Mouse (Mus musculus): ENCODE results near the gene Senp8. TPM values are rescaled to one million over a fixed set of nuclear protein-coding genes. Genes with fewer than 3 reads are reported as not detected.
"Not testable (repeated sequence)": the region's sequence is repeated elsewhere in the genome, so short reads cannot be mapped to it uniquely, and the experiment has no call there.

Senp8 gene
- 8.6 and 9.2 TPM in 2 replicates for polyA plus RNA-seq (2015; fragmentation: Nextera tagmentation; extraction: Ambion mirVana)

GRCm38 (mm10) chr9:59750267-59751065 is at the start of gene Senp8, which contains the start of gene Myo9a:
Senp8 (minus strand) TSS chr9:59750710.
Myo9a (plus strand) TSS chr9:59750896.
- Histone ChIP-seq H3K27ac (peak within 1 kb of the TSS; percentile 98), H3K4me3 (replicated peaks; ENCODE audit: low read depth, low read length) (peak within 1 kb of the TSS; percentile 83), H3K9me3 (replicated peaks; ENCODE audit: low read length) (no peaks in the 10 kb centered on the region), H3K27me3 (ENCODE audit: insufficient read depth, low read length) (no peaks in the 10 kb centered on the region), H3K4me1 (replicated peaks; ENCODE audit: insufficient read depth, low read length) (no peaks in the 10 kb centered on the region), H3K36me3 (ENCODE audit: insufficient read depth, low read length) (no peaks in the 10 kb centered on the region), H3K4me2 (ENCODE audit: low read length) (peak within 1 kb of the TSS; percentile 75), H3K9ac (ENCODE audit: low read depth, low read length) (peak within 1 kb of the TSS; percentile 89)
- ATAC-seq (replicated peaks; ENCODE audit: low FRiP score, low read depth), result peak; percentile 95
- 1% methylated on average over 48 of the region's 59 CpGs for WGBS
- TF ChIP-seq CTCF (IDR thresholded peaks at IDR 0.05; ENCODE audit: low read depth), result peak; percentile 30; the same call in 1 of the 2 replicates
- DNase-seq (ENCODE audit: low spot score), result peak; percentile 99

- H3K9ac ChIP-seq (ENCODE audit: low read depth, low read length); H3K4me1 ChIP-seq (replicated peaks; ENCODE audit: insufficient read depth, low read length); DNase-seq (ENCODE audit: low spot score); H3K27ac ChIP-seq; H3K36me3 ChIP-seq (ENCODE audit: insufficient read depth, low read length); H3K4me2 ChIP-seq (ENCODE audit: low read length); H3K9me3 ChIP-seq (replicated peaks; ENCODE audit: low read length); H3K27me3 ChIP-seq (ENCODE audit: insufficient read depth, low read length); H3K4me3 ChIP-seq (replicated peaks; ENCODE audit: low read depth, low read length); ATAC-seq (replicated peaks; ENCODE audit: low FRiP score, low read depth): not testable (repeated sequence)
- WGBS, result 91% methylated on average over 11 of the region's 13 CpGs
These were observed 16.5 kb upstream of the Senp8 start for GRCm38 (mm10) chr9:59766966-59767461.

- Histone ChIP-seq H3K4me3 (replicated peaks; ENCODE audit: low read depth, low read length) (no peak overlapping the region), H3K27me3 (ENCODE audit: insufficient read depth, low read length) (no peaks in the 10 kb centered on the region), H3K4me1 (replicated peaks; ENCODE audit: insufficient read depth, low read length) (0 out of 2 replicates have a peak, but pooled peaks cover 2% of the 10 kb centered on the region), H3K36me3 (ENCODE audit: insufficient read depth, low read length) (no peaks in the 10 kb centered on the region), H3K9ac (ENCODE audit: low read depth, low read length) (no peak overlapping the region), H3K27ac (no peak overlapping the region), H3K4me2 (ENCODE audit: low read length) (no peak overlapping the region), H3K9me3 (replicated peaks; ENCODE audit: low read length) (no peaks in the 10 kb centered on the region)
- WGBS, result 74% methylated on average over 3 of the region's 3 CpGs
- no peak for DNase-seq (ENCODE audit: low spot score)
- no peak for ATAC-seq (replicated peaks; ENCODE audit: low FRiP score, low read depth)
- TF ChIP-seq CTCF (IDR thresholded peaks at IDR 0.05; ENCODE audit: low read depth), result peak; percentile 55
These were observed 10.0 kb upstream of the Senp8 start for GRCm38 (mm10) chr9:59760515-59760914.

- not testable (repeated sequence) for H3K9ac ChIP-seq (ENCODE audit: low read depth, low read length); H3K4me2 ChIP-seq (ENCODE audit: low read length); DNase-seq (ENCODE audit: low spot score); H3K4me3 ChIP-seq (replicated peaks; ENCODE audit: low read depth, low read length); H3K9me3 ChIP-seq (replicated peaks; ENCODE audit: low read length); H3K27ac ChIP-seq; H3K36me3 ChIP-seq (ENCODE audit: insufficient read depth, low read length); H3K27me3 ChIP-seq (ENCODE audit: insufficient read depth, low read length); H3K4me1 ChIP-seq (replicated peaks; ENCODE audit: insufficient read depth, low read length)
- 0 out of 2 replicates have a peak, but pooled peaks have one; percentile 40 for ATAC-seq (replicated peaks; ENCODE audit: low FRiP score, low read depth)
- 44% methylated on average over 2 of the region's 3 CpGs for whole genome bisulfite sequencing
These were observed 6.5 kb upstream of the Senp8 start for GRCm38 (mm10) chr9:59757016-59757415.

GRCm38 (mm10) chr9:59755199-59755598 is 4.7 kb upstream of the Senp8 start:
- 46% methylated on average over 2 of the region's 2 CpGs for WGBS
- ATAC-seq (replicated peaks; ENCODE audit: low FRiP score, low read depth) (no peak), DNase-seq (ENCODE audit: low spot score) (no peak)
- Histone ChIP-seq H3K9me3 (replicated peaks; ENCODE audit: low read length) (no peaks in the 10 kb centered on the region), H3K27ac (no peak overlapping the region), H3K36me3 (ENCODE audit: insufficient read depth, low read length) (no peaks in the 10 kb centered on the region), H3K9ac (ENCODE audit: low read depth, low read length) (no peak overlapping the region), H3K27me3 (ENCODE audit: insufficient read depth, low read length) (no peaks in the 10 kb centered on the region), H3K4me2 (ENCODE audit: low read length) (no peak overlapping the region), H3K4me3 (replicated peaks; ENCODE audit: low read depth, low read length) (no peak overlapping the region), H3K4me1 (replicated peaks; ENCODE audit: insufficient read depth, low read length) (0 out of 2 replicates have a peak, but pooled peaks cover 2% of the 10 kb centered on the region)
- no peak for TF ChIP-seq CTCF (IDR thresholded peaks at IDR 0.05; ENCODE audit: low read depth)

- Histone ChIP-seq H3K9ac (ENCODE audit: low read depth, low read length) (peak overlapping the region; percentile 89), H3K4me2 (ENCODE audit: low read length) (peak overlapping the region; percentile 75), H3K27ac (peak overlapping the region; percentile 98; the same call in 1 of the 2 replicates), H3K36me3 (ENCODE audit: insufficient read depth, low read length) (no peaks in the 10 kb centered on the region), H3K9me3 (replicated peaks; ENCODE audit: low read length) (no peaks in the 10 kb centered on the region), H3K27me3 (ENCODE audit: insufficient read depth, low read length) (no peaks in the 10 kb centered on the region), H3K4me3 (replicated peaks; ENCODE audit: low read depth, low read length) (peak overlapping the region; percentile 83), H3K4me1 (replicated peaks; ENCODE audit: insufficient read depth, low read length) (no peaks in the 10 kb centered on the region)
- ATAC-seq (replicated peaks; ENCODE audit: low FRiP score, low read depth) (no peak), DNase-seq (ENCODE audit: low spot score) (peak; percentile 37)
- TF ChIP-seq CTCF (IDR thresholded peaks at IDR 0.05; ENCODE audit: low read depth), result no peak
- WGBS, result 2% methylated on average over 2 of the region's 2 CpGs
These were observed 1.5 kb upstream of the Senp8 start for GRCm38 (mm10) chr9:59751966-59752365.

Measured in kidney, postnatal 0 days (tissue).